Mouse (Mus musculus): ENCODE data around the gene Med16. TPM values are rescaled to one million over a fixed set of nuclear protein-coding genes. Genes with fewer than 3 reads are reported as not detected.

Gene Med16
- polyA plus RNA-seq, 1 experiment from 2014 or later, result 45.7 TPM

GRCm38 (mm10) chr10:79946752-79947322 lies 38.1 kb upstream of the Med16 start:
- Histone ChIP-seq H3K4me3 (ENCODE audit: low read depth, low read length) (no peak overlapping the region), H3K4me2 (peak overlapping the region; percentile 4; the same call in 1 of the 2 replicates), H3K9me3 (ENCODE audit: control insufficient read depth, low read length) (no peaks in the 10 kb centered on the region), H3K36me3 (ENCODE audit: control insufficient read depth, insufficient read depth, low read length) (no peaks in the 10 kb centered on the region), H3K27me3 (ENCODE audit: control insufficient read depth, insufficient read depth, low read length) (no peaks in the 10 kb centered on the region), H3K9ac (ENCODE audit: low read length) (peak overlapping the region; percentile 30), H3K4me1 (ENCODE audit: control insufficient read depth, insufficient read depth, low read length) (peaks cover 23% of the 10 kb centered on the region), H3K27ac (ENCODE audit: low read depth, low read length) (peak overlapping the region; percentile 44)
- ATAC-seq (ENCODE audit: low FRiP score), result no peak; the same call in 1 of the 2 replicates
- WGBS, result 24% methylated on average over 6 of the region's 7 CpGs
- no peak for DNase-seq (ENCODE audit: low spot score, missing footprints)

GRCm38 (mm10) chr10:79945507-79946234 lies 36.9 kb upstream of the Med16 start:
- H3K4me1 ChIP-seq (ENCODE audit: control insufficient read depth, insufficient read depth, low read length), result peaks cover 23% of the 10 kb centered on the region
- H3K9me3 ChIP-seq (ENCODE audit: control insufficient read depth, low read length), result no peaks in the 10 kb centered on the region
- peak; percentile 62 for ATAC-seq (ENCODE audit: low FRiP score)
- H3K9ac ChIP-seq (ENCODE audit: low read length), result peak overlapping the region; percentile 27; the same call in 1 of the 2 replicates
- no peak overlapping the region for H3K4me3 ChIP-seq (ENCODE audit: low read depth, low read length)
- no peaks in the 10 kb centered on the region for H3K36me3 ChIP-seq (ENCODE audit: control insufficient read depth, insufficient read depth, low read length)
- 22% methylated on average over 16 of the region's 16 CpGs for WGBS
- H3K4me2 ChIP-seq, result peak overlapping the region; percentile 13; the same call in 1 of the 2 replicates
- no peak for DNase-seq (ENCODE audit: low spot score, missing footprints)
- peak overlapping the region; percentile 68 for H3K27ac ChIP-seq (ENCODE audit: low read depth, low read length)
- H3K27me3 ChIP-seq (ENCODE audit: control insufficient read depth, insufficient read depth, low read length), result no peaks in the 10 kb centered on the region

- ATAC-seq (ENCODE audit: low FRiP score) (no peak), DNase-seq (ENCODE audit: low spot score, missing footprints) (no peak)
- Histone ChIP-seq H3K36me3 (ENCODE audit: control insufficient read depth, insufficient read depth, low read length) (no peaks in the 10 kb centered on the region), H3K4me3 (ENCODE audit: low read depth, low read length) (no peak overlapping the region), H3K4me2 (no peak overlapping the region), H3K9me3 (ENCODE audit: control insufficient read depth, low read length) (no peaks in the 10 kb centered on the region), H3K27me3 (ENCODE audit: control insufficient read depth, insufficient read depth, low read length) (no peaks in the 10 kb centered on the region), H3K9ac (ENCODE audit: low read length) (no peak overlapping the region), H3K27ac (ENCODE audit: low read depth, low read length) (no peak overlapping the region), H3K4me1 (ENCODE audit: control insufficient read depth, insufficient read depth, low read length) (peaks cover 23% of the 10 kb centered on the region)
- 79% methylated on average over 9 of the region's 9 CpGs for WGBS
Measured at GRCm38 (mm10) chr10:79943471-79943901, 34.8 kb upstream of the Med16 start.

- Histone ChIP-seq H3K27ac (ENCODE audit: low read depth, low read length) (no peak overlapping the region), H3K27me3 (ENCODE audit: control insufficient read depth, insufficient read depth, low read length) (no peaks in the 10 kb centered on the region), H3K9me3 (ENCODE audit: control insufficient read depth, low read length) (no peaks in the 10 kb centered on the region), H3K4me3 (ENCODE audit: low read depth, low read length) (no peak overlapping the region), H3K36me3 (ENCODE audit: control insufficient read depth, insufficient read depth, low read length) (no peaks in the 10 kb centered on the region), H3K9ac (ENCODE audit: low read length) (no peak overlapping the region), H3K4me2 (no peak overlapping the region), H3K4me1 (ENCODE audit: control insufficient read depth, insufficient read depth, low read length) (peaks cover 27% of the 10 kb centered on the region)
- DNase-seq (ENCODE audit: low spot score, missing footprints) (no peak), ATAC-seq (ENCODE audit: low FRiP score) (no peak)
- 76% methylated on average over 1 of the region's 1 CpGs for WGBS
Measured at GRCm38 (mm10) chr10:79942988-79943387, 34.3 kb upstream of the Med16 start.

- DNase-seq (ENCODE audit: low spot score, missing footprints), result no peak
- Histone ChIP-seq H3K36me3 (ENCODE audit: control insufficient read depth, insufficient read depth, low read length) (no peaks in the 10 kb centered on the region), H3K4me1 (ENCODE audit: control insufficient read depth, insufficient read depth, low read length) (peaks cover 14% of the 10 kb centered on the region), H3K4me2 (no peak overlapping the region), H3K9me3 (ENCODE audit: control insufficient read depth, low read length) (no peaks in the 10 kb centered on the region), H3K9ac (ENCODE audit: low read length) (no peak overlapping the region), H3K27me3 (ENCODE audit: control insufficient read depth, insufficient read depth, low read length) (no peaks in the 10 kb centered on the region), H3K4me3 (ENCODE audit: low read depth, low read length) (no peak overlapping the region), H3K27ac (ENCODE audit: low read depth, low read length) (no peak overlapping the region)
- 62% methylated on average over 7 of the region's 7 CpGs for WGBS
- ATAC-seq (ENCODE audit: low FRiP score), result no peak
Measured at GRCm38 (mm10) chr10:79940749-79941148, 32.0 kb upstream of the Med16 start.

GRCm38 (mm10) chr10:79937775-79938526 lies 29.2 kb upstream of the Med16 start:
- H3K4me1 ChIP-seq (ENCODE audit: control insufficient read depth, insufficient read depth, low read length), result peaks cover 20% of the 10 kb centered on the region
- WGBS, result 42% methylated on average over 11 of the region's 11 CpGs
- H3K27me3 ChIP-seq (ENCODE audit: control insufficient read depth, insufficient read depth, low read length), result no peaks in the 10 kb centered on the region; the same call in 1 of the 2 replicates
- no peak overlapping the region for H3K9ac ChIP-seq (ENCODE audit: low read length)
- no peaks in the 10 kb centered on the region for H3K36me3 ChIP-seq (ENCODE audit: control insufficient read depth, insufficient read depth, low read length)
- no peaks in the 10 kb centered on the region for H3K9me3 ChIP-seq (ENCODE audit: control insufficient read depth, low read length)
- H3K4me3 ChIP-seq (ENCODE audit: low read depth, low read length), result no peak overlapping the region
- ATAC-seq (ENCODE audit: low FRiP score) (no peak), DNase-seq (ENCODE audit: low spot score, missing footprints) (no peak)
- H3K4me2 ChIP-seq, result no peak overlapping the region
- no peak overlapping the region for H3K27ac ChIP-seq (ENCODE audit: low read depth, low read length)

- peaks cover 26% of the 10 kb centered on the region for H3K4me1 ChIP-seq (ENCODE audit: control insufficient read depth, insufficient read depth, low read length)
- 82% methylated on average over 27 of the region's 27 CpGs for WGBS
Measured at GRCm38 (mm10) chr10:79936911-79937441, 28.3 kb upstream of the Med16 start.

GRCm38 (mm10) chr10:79936284-79936910 lies 27.7 kb upstream of the Med16 start:
- peaks cover 26% of the 10 kb centered on the region for H3K4me1 ChIP-seq (ENCODE audit: control insufficient read depth, insufficient read depth, low read length)
- H3K27me3 ChIP-seq (ENCODE audit: control insufficient read depth, insufficient read depth, low read length), result no peaks in the 10 kb centered on the region; the same call in 1 of the 2 replicates

More at GRCm38 (mm10) chr10:79936911-79937441, 28.3 kb upstream of the Med16 start:
- H3K4me3 ChIP-seq (ENCODE audit: low read depth, low read length), result no peak overlapping the region
- H3K27ac ChIP-seq (ENCODE audit: low read depth, low read length), result no peak overlapping the region
- no peak for DNase-seq (ENCODE audit: low spot score, missing footprints)
- no peaks in the 10 kb centered on the region; the same call in 1 of the 2 replicates for H3K27me3 ChIP-seq (ENCODE audit: control insufficient read depth, insufficient read depth, low read length)
- no peak overlapping the region for H3K4me2 ChIP-seq
- ATAC-seq (ENCODE audit: low FRiP score), result no peak
- H3K9me3 ChIP-seq (ENCODE audit: control insufficient read depth, low read length), result no peaks in the 10 kb centered on the region
- no peaks in the 10 kb centered on the region for H3K36me3 ChIP-seq (ENCODE audit: control insufficient read depth, insufficient read depth, low read length)
- H3K9ac ChIP-seq (ENCODE audit: low read length), result no peak overlapping the region

More at GRCm38 (mm10) chr10:79936284-79936910, 27.7 kb upstream of the Med16 start:
- ATAC-seq (ENCODE audit: low FRiP score) (no peak), DNase-seq (ENCODE audit: low spot score, missing footprints) (no peak)
- H3K36me3 ChIP-seq (ENCODE audit: control insufficient read depth, insufficient read depth, low read length), result no peaks in the 10 kb centered on the region
- H3K4me3 ChIP-seq (ENCODE audit: low read depth, low read length), result no peak overlapping the region
- no peaks in the 10 kb centered on the region for H3K9me3 ChIP-seq (ENCODE audit: control insufficient read depth, low read length)
- H3K27ac ChIP-seq (ENCODE audit: low read depth, low read length), result no peak overlapping the region
- no peak overlapping the region for H3K9ac ChIP-seq (ENCODE audit: low read length)
- WGBS, result 81% methylated on average over 10 of the region's 10 CpGs
- no peak overlapping the region for H3K4me2 ChIP-seq

All from midbrain, embryonic 11.5 days (tissue).